1 mouse cellular context compared by ENCODE assay signal in the genomic region with DNA sequence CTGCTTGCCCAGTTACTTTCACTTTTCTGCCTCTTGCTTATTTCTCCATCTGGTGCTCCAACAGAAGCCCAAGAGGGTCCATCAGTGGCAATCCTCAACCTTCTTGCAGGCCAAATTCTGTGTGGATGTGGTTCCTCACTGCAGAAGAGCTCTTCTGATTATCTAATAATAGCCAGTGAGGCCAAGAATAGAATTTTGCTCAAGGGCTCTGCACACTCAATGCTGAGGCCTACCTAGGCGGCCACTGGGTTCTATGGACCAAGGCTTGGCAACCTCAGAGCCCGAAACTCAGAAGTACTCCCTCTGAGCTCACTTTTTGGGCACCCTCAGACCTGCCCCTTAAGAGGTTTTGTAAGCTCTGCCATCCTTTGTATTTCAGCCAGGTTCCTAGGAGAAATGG.
TF ChIP-seq lines count a peak whose summit lies in the region.

No protein-coding gene starts in this region.

TF ChIP-seq in myocyte, 11 proteins besides CTCF, POLR2A, EP300 and RAD21 (continued from another document):
- TF ChIP-seq USF1 (IDR thresholded peaks at IDR 0.05; ENCODE audit: low read depth), result no peak
- TF ChIP-seq MYOG (IDR thresholded peaks at IDR 0.05; ENCODE audit: control insufficient read depth in 1 of 3, insufficient read depth in 1 of 3, insufficient read length in 2 of 3, low read depth in 2 of 3), result no peak
- TF ChIP-seq CEBPB (IDR thresholded peaks at IDR 0.05; ENCODE audit: insufficient read depth, poor library complexity, severe bottlenecking), result no peak
- TF ChIP-seq E2F4 (IDR thresholded peaks at IDR 0.05; ENCODE audit: insufficient read depth), result no peak
- TF ChIP-seq TCF12 (IDR thresholded peaks at IDR 0.05; ENCODE audit: insufficient read depth, poor library complexity, severe bottlenecking), result no peak
- TF ChIP-seq POLR2AphosphoS2 (IDR thresholded peaks at IDR 0.05; ENCODE audit: insufficient read length, low read depth), result no peak
- no peak for TF ChIP-seq MAX (IDR thresholded peaks at IDR 0.05; ENCODE audit: low read depth)
